Mouse (Mus musculus) gastrocnemius, adult 2 months (tissue): Measurements from ENCODE around the gene Trim80. TPM values are rescaled to one million over a fixed set of nuclear protein-coding genes. Genes with fewer than 3 reads are reported as not detected.
"Not testable (repeated sequence)": the region's sequence is repeated elsewhere in the genome, so short reads cannot be mapped to it uniquely, and the experiment has no call there.

Experiments used
- DNase-seq: peaks from one replicate; pipeline ENCODE4 v3.0.0; 2022
- H3K27ac ChIP-seq: fragments of 200-600 bp; 2 replicates; pipeline ENCODE4 v1.8.1; 2022; ENCODE audit warnings: mild to moderate bottlenecking
- H3K4me3 ChIP-seq: fragments of 200-600 bp; 2 replicates; pipeline ENCODE4 v1.8.1; 2022; ENCODE audit warnings: mild to moderate bottlenecking, moderate library complexity
- CTCF ChIP-seq: fragments of 200-600 bp; IDR thresholded peaks from 2 replicates; pipeline ENCODE4 v1.8.1; 2022; ENCODE audit warnings: antibody characterized with exemption, mild to moderate bottlenecking, moderate library complexity
- intact Hi-C: fragments of 180-260 bp; cut with DNase I; formaldehyde crosslinking; loops from one replicate; pipeline ENCODE4 v1.15.1; 2025
- total RNA-seq, 2 experiments: library from RNA; stranded (reverse); gene quantifications; 2 replicates each; pipeline ENCODE4 v1.2.3; 2021

Gene Trim80
- total RNA-seq, 2 experiments from 2014 or later = not detected

DNA sequence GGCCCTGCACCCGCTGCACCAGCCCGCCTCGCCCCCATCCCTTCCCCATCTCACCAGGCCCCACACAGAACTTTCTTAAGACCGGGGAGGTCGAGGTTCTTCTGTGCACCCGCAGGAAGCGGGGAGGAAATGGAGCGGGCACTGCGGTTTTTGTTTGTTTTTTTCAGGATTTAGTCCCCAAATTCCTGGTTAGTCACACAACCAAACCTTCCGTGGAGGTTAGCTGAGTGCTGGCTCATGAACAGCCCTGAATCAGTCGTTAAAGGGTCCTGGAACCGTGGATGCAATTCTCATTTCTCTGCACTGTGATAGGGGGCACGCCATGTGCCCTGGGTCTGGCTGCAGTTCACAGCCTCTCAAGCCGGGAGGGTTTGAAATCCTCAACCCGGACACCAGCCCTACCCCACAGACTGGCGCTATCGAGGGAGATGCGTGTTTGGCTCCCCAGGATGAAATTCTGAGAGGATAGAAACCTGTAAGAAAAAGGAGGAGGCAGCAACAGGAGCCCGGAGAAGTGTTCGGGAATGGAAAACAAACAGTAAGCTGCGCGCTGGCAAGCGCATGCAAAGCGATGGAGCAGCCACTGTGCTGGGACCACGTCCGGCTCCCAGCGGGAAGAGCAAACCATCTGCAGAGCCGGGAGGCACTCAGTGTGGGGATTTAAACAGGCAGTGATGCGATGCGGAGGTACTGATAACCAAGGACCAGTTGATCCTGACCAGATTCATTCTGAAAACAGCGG is 4.6 kb upstream of the Trim80 start:
- DNase-seq = peak; percentile 36
- Histone ChIP-seq H3K27ac (peak overlapping the region; percentile 12; the same call in 1 of the 2 replicates), H3K4me3 (peak overlapping the region; percentile 60)
- intact Hi-C loops = no loop called here
- no peak for TF ChIP-seq CTCF

DNA sequence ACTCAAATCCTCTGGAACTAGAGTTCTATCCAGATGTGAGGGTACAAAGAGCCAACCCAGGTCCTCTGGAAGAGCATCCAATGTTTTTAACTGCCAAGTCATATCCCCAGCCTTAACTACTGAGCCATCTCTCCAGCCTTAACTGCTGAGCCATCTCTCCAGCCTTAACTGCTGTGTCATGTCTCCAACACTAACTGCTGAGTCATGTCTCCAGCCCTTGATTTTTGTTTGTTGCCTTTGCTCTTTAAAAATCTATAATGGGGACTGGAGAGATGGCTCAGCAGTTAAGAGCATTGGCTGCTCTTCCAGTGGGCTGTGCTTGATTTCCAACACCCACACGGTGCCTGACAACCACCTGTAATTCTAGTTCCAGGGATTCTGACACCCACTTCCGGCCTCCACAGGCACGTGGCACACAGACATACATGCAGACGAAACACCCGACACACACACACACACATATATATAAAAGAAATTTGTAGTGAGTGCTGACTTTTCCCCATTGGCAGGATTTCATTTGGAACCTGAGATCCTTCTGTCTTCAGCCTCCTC is 2.7 kb upstream of the Trim80 start:
- intact Hi-C loops = no loop called here

GRCm38 (mm10) chr11:115439326-115439725 is 1.0 kb upstream of the Trim80 start:
- TF ChIP-seq CTCF = no peak
- no peak for DNase-seq
- intact Hi-C loops = no loop called here
- no peak overlapping the region for H3K4me3 ChIP-seq
- no peak overlapping the region for H3K27ac ChIP-seq

More for the DNA sequence above, 2.7 kb upstream of the Trim80 start:
- Histone ChIP-seq H3K4me3 (no peak overlapping the region), H3K27ac (no peak overlapping the region)
- peak; percentile 6 for DNase-seq
- TF ChIP-seq CTCF = no peak

DNA sequence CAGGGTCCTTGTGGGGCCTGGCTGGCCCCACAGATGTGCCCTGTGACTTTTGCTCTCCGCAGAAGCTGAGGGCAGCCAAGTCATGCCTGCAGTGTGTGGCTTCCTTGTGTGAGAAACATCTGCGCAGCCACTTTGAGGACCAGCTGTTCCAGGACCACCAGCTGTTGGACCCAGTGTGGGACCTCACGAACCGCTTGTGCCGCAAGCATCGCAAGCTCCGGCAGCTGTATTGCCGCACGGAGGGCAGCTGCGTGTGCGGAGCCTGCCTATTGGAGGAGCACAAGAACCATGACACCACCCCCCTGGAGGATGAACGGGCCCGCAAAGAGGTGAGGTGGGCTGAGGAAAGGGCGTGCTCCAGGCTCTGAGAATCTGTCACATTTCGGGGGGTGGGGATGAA is 1.1 kb downstream of the Trim80 start:
- DNase-seq = peak; percentile 15
- intact Hi-C loops = no loop called here
- Histone ChIP-seq H3K27ac (no peak overlapping the region), H3K4me3 (no peak overlapping the region)
- TF ChIP-seq CTCF = no peak

DNA sequence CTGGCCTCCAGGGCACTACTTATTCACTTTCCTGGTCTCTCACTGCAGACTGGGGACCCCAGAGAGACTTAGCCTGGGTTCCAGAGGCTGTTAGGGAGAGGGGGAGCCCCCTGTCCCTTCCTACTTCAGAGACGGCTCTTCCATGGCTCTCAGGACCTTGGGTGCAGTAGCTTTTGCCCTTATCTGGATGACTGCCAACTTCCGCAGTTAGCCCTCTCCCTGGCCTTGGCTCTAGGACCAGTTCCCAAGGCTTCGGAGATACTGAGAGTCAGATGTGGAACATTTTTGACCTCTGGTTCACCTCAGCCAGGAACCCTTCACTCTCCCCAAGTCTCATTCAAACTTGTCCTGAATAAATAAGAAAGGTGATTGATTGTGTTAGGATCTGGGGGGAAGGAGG is 6.6 kb downstream of the Trim80 start:
- H3K4me3 ChIP-seq = no peak overlapping the region
- intact Hi-C loops = no loop called here
- TF ChIP-seq CTCF = no peak
- DNase-seq = no peak
- H3K27ac ChIP-seq = no peak overlapping the region

DNA sequence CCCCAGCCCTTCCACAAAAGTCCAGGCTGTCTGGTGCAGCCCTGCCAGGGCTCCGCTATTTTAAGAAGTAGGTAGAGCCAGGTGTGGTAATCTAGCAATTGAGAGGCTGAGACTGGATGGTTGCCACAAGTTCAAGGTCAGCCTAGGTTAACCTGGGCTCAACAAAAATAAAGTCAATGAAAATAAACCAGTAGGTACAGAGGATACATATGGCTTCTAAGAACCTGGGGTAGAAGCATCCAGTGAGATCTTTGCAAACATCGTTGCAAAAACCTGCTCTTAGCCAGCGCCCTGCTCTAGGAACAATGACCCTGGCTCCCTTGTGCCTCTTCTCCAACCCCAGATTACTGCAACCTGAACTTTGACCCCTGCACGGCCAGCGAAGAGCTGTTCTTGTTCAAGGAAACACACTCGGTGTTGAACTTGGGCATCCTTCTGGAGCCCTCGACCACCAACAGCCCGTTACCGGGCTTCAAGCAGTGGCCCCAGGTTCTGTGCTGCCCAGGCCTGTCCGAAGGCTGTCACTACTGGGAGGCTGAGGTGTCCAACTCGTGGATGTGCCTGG is 7.1 kb downstream of the Trim80 start:
- no peak for DNase-seq
- no peak for TF ChIP-seq CTCF
- intact Hi-C loops = no loop called here
- Histone ChIP-seq H3K4me3 (no peak overlapping the region), H3K27ac (no peak overlapping the region)

DNA sequence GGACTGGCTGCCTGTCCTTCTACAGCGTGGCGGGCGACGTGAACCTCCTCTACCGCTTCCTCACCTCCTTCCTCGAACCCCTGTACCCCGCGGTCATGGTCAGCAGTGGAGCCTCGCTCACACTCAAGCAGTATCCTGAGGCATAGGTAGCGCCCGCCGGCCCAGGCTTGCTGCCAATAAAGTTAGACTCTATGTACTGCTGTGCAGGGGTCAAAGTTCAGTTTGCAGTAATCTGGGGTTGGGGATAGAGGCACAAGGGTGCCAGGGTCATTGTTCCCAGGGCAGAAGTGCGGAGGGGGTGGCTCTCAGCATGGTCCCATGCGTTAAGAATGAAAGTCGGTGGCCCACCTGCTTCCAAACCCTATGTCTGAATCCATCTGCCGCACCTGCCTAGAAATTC is 7.7 kb downstream of the Trim80 start:
- no peak for DNase-seq
- Histone ChIP-seq H3K27ac (no peak overlapping the region), H3K4me3 (no peak overlapping the region)
- intact Hi-C loops = no loop called here
- no peak for TF ChIP-seq CTCF

GRCm38 (mm10) chr11:115448998-115449397 is 8.7 kb downstream of the Trim80 start:
- H3K27ac ChIP-seq = no peak overlapping the region
- DNase-seq = no peak
- intact Hi-C loops = no loop called here
- no peak overlapping the region for H3K4me3 ChIP-seq
- no peak for TF ChIP-seq CTCF

GRCm38 (mm10) chr11:115450176-115450575 is 9.8 kb downstream of the Trim80 start:
- no peak for DNase-seq
- no peak for TF ChIP-seq CTCF
- H3K4me3 ChIP-seq = no peak overlapping the region
- no peak overlapping the region for H3K27ac ChIP-seq
- intact Hi-C loops = no loop called here

GRCm38 (mm10) chr11:115451781-115452241 is 11.5 kb downstream of the Trim80 start:
- intact Hi-C loops = no loop called here
- no peak for DNase-seq
- TF ChIP-seq CTCF = no peak
- no peak overlapping the region for H3K4me3 ChIP-seq
- no peak overlapping the region for H3K27ac ChIP-seq

- Histone ChIP-seq H3K27ac (no peak overlapping the region), H3K4me3 (no peak overlapping the region)
- DNase-seq = no peak
- intact Hi-C loops = no loop called here
- no peak for TF ChIP-seq CTCF
Observed at GRCm38 (mm10) chr11:115452281-115452860, 12.0 kb downstream of the Trim80 start.

DNA sequence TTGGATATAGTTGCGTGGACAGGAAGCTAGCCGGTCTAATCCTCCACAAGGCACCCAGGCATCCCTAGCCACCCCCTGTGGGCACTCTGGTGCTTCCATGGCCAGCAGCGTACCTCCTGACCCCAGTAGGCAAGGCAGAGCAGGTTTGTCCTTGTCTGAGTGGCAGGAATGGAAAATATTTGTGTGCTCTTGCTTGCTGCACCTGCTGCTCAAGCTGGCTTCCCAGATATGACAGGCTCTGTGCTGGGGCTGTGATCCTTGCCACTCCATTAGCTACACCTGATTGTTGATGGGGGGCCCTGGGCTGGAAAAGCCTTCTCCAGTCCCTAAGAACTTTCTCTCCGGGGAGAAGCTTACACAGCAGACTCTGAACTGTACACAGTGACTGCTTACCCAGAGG is 13.0 kb downstream of the Trim80 start:
- DNase-seq = no peak
- no peak overlapping the region for H3K27ac ChIP-seq
- intact Hi-C loops = no loop called here

DNA sequence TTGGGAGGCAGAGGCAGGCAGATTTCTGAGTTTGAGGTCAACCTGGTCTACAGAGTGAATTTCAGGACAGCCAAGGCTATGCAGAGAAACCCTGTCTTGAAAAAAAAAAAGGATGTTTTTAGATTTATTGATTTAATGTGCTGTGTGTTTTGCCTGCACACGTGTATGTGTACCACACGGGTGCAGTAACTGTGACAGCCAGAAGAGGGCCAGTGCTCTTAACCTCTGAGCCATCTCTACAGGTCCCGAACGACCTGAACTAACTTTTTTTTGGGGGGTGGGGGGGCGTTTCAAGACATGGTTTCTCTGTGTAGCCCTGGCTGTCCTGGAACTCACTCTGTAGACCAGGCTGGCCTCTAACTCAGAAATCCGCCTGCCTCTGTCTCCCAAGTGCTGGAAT is 14.5 kb downstream of the Trim80 start:
- DNase-seq, intact Hi-C loops: not testable (repeated sequence)

More for the DNA sequence above, 13.0 kb downstream of the Trim80 start:
- no peak overlapping the region for H3K4me3 ChIP-seq
- no peak for TF ChIP-seq CTCF

More for the DNA sequence above, 14.5 kb downstream of the Trim80 start:
- not testable (repeated sequence) for H3K4me3 ChIP-seq, H3K27ac ChIP-seq
